Mouse (Mus musculus) gastrocnemius, adult 8-10 months (tissue): Measurements from ENCODE around the gene Rtn3. TPM values are rescaled to one million over a fixed set of nuclear protein-coding genes. Genes with fewer than 3 reads are reported as not detected.

Experiments used
- DNase-seq, 2 experiments: peaks; one replicate each; pipeline ENCODE4 v3.0.0; 2022; ENCODE audit warnings: low spot score in 2 of 2
- total RNA-seq, 4 experiments: library from RNA; stranded (reverse); gene quantifications; 2 replicates each; pipeline ENCODE4 v1.2.4; 2022

The Rtn3 gene
- total RNA-seq, 4 experiments from 2014 or later, result 26.8 to 30.2 (median 27.1) TPM

GRCm38 (mm10) chr19:7487680-7488079, 4.6 kb upstream of the Rtn3 start:
- no peak for DNase-seq

GRCm38 (mm10) chr19:7484076-7484475, 995 bp upstream of the Rtn3 start:
- DNase-seq, result no peak

GRCm38 (mm10) chr19:7483512-7483882, 416 bp upstream of the Rtn3 start:
- DNase-seq, result peak in 1 of 2 experiments; percentile 5

- no peak for DNase-seq
Measured at GRCm38 (mm10) chr19:7482266-7482598, 849 bp downstream of the Rtn3 start.

- no peak for DNase-seq
Measured at GRCm38 (mm10) chr19:7481541-7482265, 1.4 kb downstream of the Rtn3 start.

GRCm38 (mm10) chr19:7479751-7480248, 3.3 kb downstream of the Rtn3 start:
- DNase-seq, result no peak

- no peak for DNase-seq
Measured at GRCm38 (mm10) chr19:7470643-7471042, 12.4 kb downstream of the Rtn3 start.

GRCm38 (mm10) chr19:7467915-7468314, 15.2 kb downstream of the Rtn3 start:
- DNase-seq, result no peak

GRCm38 (mm10) chr19:7459370-7459769, 23.7 kb downstream of the Rtn3 start:
- no peak for DNase-seq

- DNase-seq, result no peak
Measured at GRCm38 (mm10) chr19:7458901-7459300, 24.2 kb downstream of the Rtn3 start.

GRCm38 (mm10) chr19:7456803-7457202, 26.3 kb downstream of the Rtn3 start:
- no peak for DNase-seq

GRCm38 (mm10) chr19:7445596-7445995, 37.5 kb downstream of the Rtn3 start:
- DNase-seq, result no peak

- no peak for DNase-seq
Measured at GRCm38 (mm10) chr19:7445105-7445504, 38.0 kb downstream of the Rtn3 start.

- peak in 1 of 2 experiments; percentile 35 for DNase-seq
Measured at GRCm38 (mm10) chr19:7441493-7441892, 41.6 kb downstream of the Rtn3 start.

GRCm38 (mm10) chr19:7438295-7438694, 44.8 kb downstream of the Rtn3 start:
- no peak for DNase-seq

GRCm38 (mm10) chr19:7436061-7436970, 46.8 kb downstream of the Rtn3 start:
- DNase-seq, result no peak

GRCm38 (mm10) chr19:7434887-7435286, 48.2 kb downstream of the Rtn3 start:
- DNase-seq, result no peak

- DNase-seq, result no peak
Measured at GRCm38 (mm10) chr19:7425398-7425775, 57.7 kb downstream of the Rtn3 start.

- no peak for DNase-seq
Measured at GRCm38 (mm10) chr19:7424590-7425397, 58.3 kb downstream of the Rtn3 start.

GRCm38 (mm10) chr19:7424131-7424530, 59.0 kb downstream of the Rtn3 start:
- no peak for DNase-seq

- DNase-seq, result no peak
Measured at GRCm38 (mm10) chr19:7423656-7424030, 59.4 kb downstream of the Rtn3 start.
